Mouse (Mus musculus) midbrain, embryonic 14.5 days (tissue): ENCODE results near the gene Evl. TPM values are rescaled to one million over a fixed set of nuclear protein-coding genes. Genes with fewer than 3 reads are reported as not detected.
A peak's percentile ranks its signal among the peaks of the same experiment; 100 is the strongest.
"Not testable (repeated sequence)": the region's sequence is repeated elsewhere in the genome, so short reads cannot be mapped to it uniquely, and the experiment has no call there.

Experiments
- ATAC-seq: fragments of 200-750 bp; cut with Nextera tagmentation; 2 replicates; pipeline ENCODE4 v1.8.0; 2017; ENCODE audit warnings: moderate number of reproducible peaks, moderate library complexity; ENCODE audit not compliant: low FRiP score, low TSS enrichment
- DNase-seq: peaks from one replicate; pipeline ENCODE4 v3.0.0-alpha.2; 2015
- H3K27ac ChIP-seq: fragments of 300-500 bp; sonication (generic); replicated peaks from 2 replicates; pipeline ENCODE4 v1.5.1; 2014; ENCODE audit warnings: mild to moderate bottlenecking, low read depth, low read length, moderate library complexity
- H3K27me3 ChIP-seq: fragments of 300-500 bp; sonication (generic); 2 replicates; pipeline ENCODE4 v1.6.1; 2014; ENCODE audit warnings: low read length, control low read depth, mixed read lengths; ENCODE audit not compliant: control insufficient read depth, insufficient read depth
- H3K36me3 ChIP-seq: fragments of 300-500 bp; sonication (generic); 2 replicates; pipeline ENCODE4 v1.6.1; 2014; ENCODE audit warnings: low read length, control low read depth; ENCODE audit not compliant: control insufficient read depth, insufficient read depth
- H3K4me1 ChIP-seq: fragments of 300-500 bp; sonication (generic); 2 replicates; pipeline ENCODE4 v1.6.1; 2014; ENCODE audit warnings: mild to moderate bottlenecking, antibody characterized with exemption, low read length, control low read depth; ENCODE audit not compliant: control insufficient read depth, insufficient read depth
- H3K4me2 ChIP-seq: fragments of 300-500 bp; sonication (generic); 2 replicates; pipeline ENCODE4 v1.6.1; 2014; ENCODE audit warnings: mild to moderate bottlenecking, low read length, moderate library complexity
- H3K4me3 ChIP-seq: fragments of 300-500 bp; sonication (generic); replicated peaks from 2 replicates; pipeline ENCODE4 v1.5.1; 2014; ENCODE audit warnings: low read depth, low read length
- H3K9ac ChIP-seq: fragments of 300-500 bp; sonication (generic); replicated peaks from 2 replicates; pipeline ENCODE4 v1.6.1; 2014; ENCODE audit warnings: mild to moderate bottlenecking, low read length, moderate library complexity
- H3K9me3 ChIP-seq: fragments of 300-500 bp; sonication (generic); 2 replicates; pipeline ENCODE4 v1.6.1; 2016; ENCODE audit warnings: low read length, control low read depth, mixed read lengths; ENCODE audit not compliant: control insufficient read depth
- WGBS: fragments of 180-500 bp; shearing (Covaris S2); extraction: QIAGEN DNeasy Blood & Tissue Kit; methylation state at CpG from one replicate; pipeline ENCODE4 v1.1.7; 2014; 5-methylcytosine and 5-hydroxymethylcytosine counted together
- polyA plus RNA-seq: library from polyadenylated mRNA; unstranded; fragments of >200 nt; fragmentation: Nextera tagmentation; extraction: Ambion mirVana; gene quantifications from 2 replicates; pipeline ENCODE4 v1.2.1, GENCODE M21; 2014

Gene Evl
- polyA plus RNA-seq, 1 experiment from 2014 or later, result 280 TPM

GRCm38 (mm10) chr12:108702185-108702584, 147.7 kb downstream of the Evl start, which contains the start of gene Degs2:
Degs2 (minus strand) TSS chr12:108702315.
- no peak within 1 kb of the TSS for H3K27ac ChIP-seq
- no peak within 1 kb of the TSS; the same call in 1 of the 2 replicates for H3K9ac ChIP-seq
- H3K9me3 ChIP-seq, result no peaks in the 10 kb centered on the region
- no peak for ATAC-seq
- H3K36me3 ChIP-seq, result no peaks in the 10 kb centered on the region
- no peak for DNase-seq
- peaks cover 26% of the 10 kb centered on the region for H3K27me3 ChIP-seq
- 1% methylated on average over 32 of the region's 32 CpGs for WGBS
- peak within 1 kb of the TSS; percentile 44 for H3K4me2 ChIP-seq
- H3K4me1 ChIP-seq, result 0 out of 2 replicates have a peak, but pooled peaks cover 5% of the 10 kb centered on the region
- peak within 1 kb of the TSS; percentile 20 for H3K4me3 ChIP-seq

GRCm38 (mm10) chr12:108705486-108705885, 151.0 kb downstream of the Evl start:
- no peak overlapping the region for H3K9ac ChIP-seq
- no peak overlapping the region for H3K27ac ChIP-seq
- WGBS, result 88% methylated on average over 6 of the region's 6 CpGs
- peaks cover 20% of the 10 kb centered on the region for H3K27me3 ChIP-seq
- no peak overlapping the region for H3K4me3 ChIP-seq
- no peaks in the 10 kb centered on the region for H3K36me3 ChIP-seq
- no peaks in the 10 kb centered on the region for H3K9me3 ChIP-seq
- no peak overlapping the region for H3K4me2 ChIP-seq
- 0 out of 2 replicates have a peak, but pooled peaks cover 5% of the 10 kb centered on the region for H3K4me1 ChIP-seq
- no peak for DNase-seq
- no peak for ATAC-seq

- H3K27me3 ChIP-seq, result peaks cover 14% of the 10 kb centered on the region
- H3K4me2 ChIP-seq, result no peak overlapping the region
- 48% methylated on average over 7 of the region's 7 CpGs for WGBS
- H3K4me1 ChIP-seq, result 0 out of 2 replicates have a peak, but pooled peaks cover 5% of the 10 kb centered on the region
- H3K36me3 ChIP-seq, result no peaks in the 10 kb centered on the region
- no peak overlapping the region for H3K27ac ChIP-seq
- H3K4me3 ChIP-seq, result no peak overlapping the region
- ATAC-seq, result no peak
- no peak overlapping the region for H3K9ac ChIP-seq
- DNase-seq, result peak; percentile 59
- no peaks in the 10 kb centered on the region for H3K9me3 ChIP-seq
Observed at GRCm38 (mm10) chr12:108706129-108706528, 151.6 kb downstream of the Evl start.

- no peaks in the 10 kb centered on the region for H3K9me3 ChIP-seq
- H3K9ac ChIP-seq, result no peak overlapping the region
- no peak overlapping the region for H3K27ac ChIP-seq
- DNase-seq (no peak), ATAC-seq (no peak)
- no peaks in the 10 kb centered on the region for H3K4me1 ChIP-seq
- 88% methylated on average over 6 of the region's 6 CpGs for WGBS
- H3K27me3 ChIP-seq, result no peaks in the 10 kb centered on the region
- H3K4me2 ChIP-seq, result no peak overlapping the region
- H3K36me3 ChIP-seq, result no peaks in the 10 kb centered on the region
- no peak overlapping the region for H3K4me3 ChIP-seq
Observed at GRCm38 (mm10) chr12:108709386-108709785, 154.9 kb downstream of the Evl start.

GRCm38 (mm10) chr12:108709964-108710765, 155.6 kb downstream of the Evl start:
- H3K9me3 ChIP-seq, result no peaks in the 10 kb centered on the region
- H3K36me3 ChIP-seq, result no peaks in the 10 kb centered on the region
- ATAC-seq (no peak), DNase-seq (no peak)
- no peaks in the 10 kb centered on the region for H3K27me3 ChIP-seq
- H3K4me2 ChIP-seq, result no peak overlapping the region
- H3K4me1 ChIP-seq, result no peaks in the 10 kb centered on the region
- H3K4me3 ChIP-seq, result no peak overlapping the region
- H3K9ac ChIP-seq, result no peak overlapping the region
- no peak overlapping the region for H3K27ac ChIP-seq
- WGBS, result 81% methylated on average over 6 of the region's 6 CpGs

- Histone ChIP-seq H3K9me3 (no peaks in the 10 kb centered on the region), H3K4me1 (no peaks in the 10 kb centered on the region), H3K4me2 (no peak overlapping the region), H3K27me3 (no peaks in the 10 kb centered on the region), H3K9ac (no peak overlapping the region), H3K36me3 (no peaks in the 10 kb centered on the region), H3K27ac (no peak overlapping the region), H3K4me3 (no peak overlapping the region)
- ATAC-seq, result no peak
- WGBS, result 89% methylated on average over 9 of the region's 9 CpGs
- DNase-seq, result no peak
Observed at GRCm38 (mm10) chr12:108710861-108711615, 156.5 kb downstream of the Evl start.

- ATAC-seq (no peak), DNase-seq (no peak)
- no peak overlapping the region for H3K9ac ChIP-seq
- H3K4me2 ChIP-seq, result no peak overlapping the region
- H3K27ac ChIP-seq, result no peak overlapping the region
- no peaks in the 10 kb centered on the region for H3K27me3 ChIP-seq
- no peaks in the 10 kb centered on the region for H3K4me1 ChIP-seq
- no peaks in the 10 kb centered on the region for H3K36me3 ChIP-seq
- H3K9me3 ChIP-seq, result no peaks in the 10 kb centered on the region
- WGBS, result 88% methylated on average over 4 of the region's 4 CpGs
- no peak overlapping the region for H3K4me3 ChIP-seq
Observed at GRCm38 (mm10) chr12:108712481-108712880, 158.0 kb downstream of the Evl start.

- DNase-seq, H3K4me3 ChIP-seq, H3K4me2 ChIP-seq, H3K27ac ChIP-seq, H3K9me3 ChIP-seq, H3K9ac ChIP-seq, H3K4me1 ChIP-seq, H3K36me3 ChIP-seq, ATAC-seq, H3K27me3 ChIP-seq: not testable (repeated sequence)
- WGBS, result 96% methylated on average over 14 of the region's 14 CpGs
Observed at GRCm38 (mm10) chr12:108713972-108714371, 159.5 kb downstream of the Evl start.
